Mouse (Mus musculus) megakaryocyte progenitor cell, adult 5-6 weeks (primary cell): ENCODE results near the gene Lhx4. TPM values are rescaled to one million over a fixed set of nuclear protein-coding genes. Genes with fewer than 3 reads are reported as not detected.

ENCODE experiments used
- ATAC-seq: replicated peaks from 2 replicates; pipeline ENCODE4 v1.8.0; 2016; ENCODE audit warnings: mild to moderate bottlenecking, moderate TSS enrichment, inconsistent platforms; ENCODE audit not compliant: poor library complexity
- total RNA-seq, 2 experiments: library from RNA; stranded (forward) in 1 of 2; stranded (reverse) in 1 of 2; fragments of 157-497, 149-512 nt in 1 of 2; fragments of 200-1000 nt in 1 of 2; gene quantifications; 2 replicates each; pipeline versions ENCODE4 v1.2.3 to v1.2.4; 2015 to 2017

The Lhx4 gene
- total RNA-seq, 2 experiments from 2014 or later: not detected

GRCm38 (mm10) chr1:155704182-155704581, 47.3 kb downstream of the Lhx4 start:
- ATAC-seq: no peak

- ATAC-seq: no peak
These were observed 48.2 kb downstream of the Lhx4 start for GRCm38 (mm10) chr1:155703191-155703680.

- no peak for ATAC-seq
These were observed 50.6 kb downstream of the Lhx4 start for GRCm38 (mm10) chr1:155700886-155701285.

- no peak for ATAC-seq
These were observed 52.9 kb downstream of the Lhx4 start for GRCm38 (mm10) chr1:155698373-155699159.

GRCm38 (mm10) chr1:155693443-155693842, 58.0 kb downstream of the Lhx4 start:
- ATAC-seq: no peak

- ATAC-seq: no peak
These were observed 58.5 kb downstream of the Lhx4 start for GRCm38 (mm10) chr1:155693026-155693425.

GRCm38 (mm10) chr1:155692230-155692629, 59.3 kb downstream of the Lhx4 start:
- ATAC-seq: no peak

GRCm38 (mm10) chr1:155689558-155689957, 61.9 kb downstream of the Lhx4 start:
- no peak for ATAC-seq

GRCm38 (mm10) chr1:155689141-155689540, 62.3 kb downstream of the Lhx4 start:
- ATAC-seq: no peak

GRCm38 (mm10) chr1:155686816-155687215, 64.7 kb downstream of the Lhx4 start:
- ATAC-seq: no peak

- no peak for ATAC-seq
These were observed 70.2 kb downstream of the Lhx4 start for GRCm38 (mm10) chr1:155681116-155681799.

GRCm38 (mm10) chr1:155675570-155675969, 75.9 kb downstream of the Lhx4 start:
- ATAC-seq: no peak

- 0 out of 2 replicates have a peak, but pooled peaks have one; percentile 17 for ATAC-seq
These were observed 87.5 kb downstream of the Lhx4 start for GRCm38 (mm10) chr1:155663994-155664393.

- ATAC-seq: no peak
These were observed 95.2 kb downstream of the Lhx4 start for GRCm38 (mm10) chr1:155656321-155656720.

GRCm38 (mm10) chr1:155654961-155655360, 96.5 kb downstream of the Lhx4 start:
- no peak for ATAC-seq

- ATAC-seq: no peak
These were observed 101.2 kb downstream of the Lhx4 start for GRCm38 (mm10) chr1:155650121-155650846.

Other genes starting within 250 kb of the Lhx4 start
- gene Acbd6, start 193.6 kb downstream of the Lhx4 start, total RNA-seq (2015): 48.5 and 52.6 TPM in 2 replicates
- gene Acbd6, start 193.6 kb downstream of the Lhx4 start, total RNA-seq (2017): 22.2 and 22.9 TPM in 2 replicates
- gene Qsox1, start 61.2 kb upstream of the Lhx4 start, total RNA-seq (2015): 13.5 and 14.7 TPM in 2 replicates
- 15.0 and 24.2 TPM in 2 replicates for gene Qsox1, start 61.2 kb upstream of the Lhx4 start, total RNA-seq (2017)
- gene Cep350, start 221.6 kb upstream of the Lhx4 start, total RNA-seq (2015): 91.6 and 99.8 TPM in 2 replicates
- 67.2 and 84.5 TPM in 2 replicates for gene Cep350, start 221.6 kb upstream of the Lhx4 start, total RNA-seq (2017)